Mouse (Mus musculus) forebrain, embryonic 13.5 days (tissue): ENCODE results near the gene Adap2. TPM values are rescaled to one million over a fixed set of nuclear protein-coding genes. Genes with fewer than 3 reads are reported as not detected.
"Not testable (repeated sequence)": the region's sequence is repeated elsewhere in the genome, so short reads cannot be mapped to it uniquely, and the experiment has no call there.

Experiments
- ATAC-seq: fragments of 200-750 bp; cut with Nextera tagmentation; 2 replicates; pipeline ENCODE4 v1.8.0; 2017
- H3K27ac ChIP-seq: fragments of 300-500 bp; sonication (generic); 2 replicates; pipeline ENCODE4 v1.5.1; 2015; ENCODE audit warnings: inconsistent platforms, mild to moderate bottlenecking, moderate library complexity
- H3K27me3 ChIP-seq: fragments of 300-500 bp; sonication (generic); 2 replicates; pipeline ENCODE4 v1.6.1; 2015; ENCODE audit warnings: mild to moderate bottlenecking, inconsistent platforms
- H3K36me3 ChIP-seq: fragments of 300-500 bp; sonication (generic); 2 replicates; pipeline ENCODE4 v1.6.1; 2015; ENCODE audit warnings: mild to moderate bottlenecking, inconsistent platforms; ENCODE audit not compliant: poor library complexity, severe bottlenecking
- H3K4me1 ChIP-seq: fragments of 300-500 bp; sonication (generic); 2 replicates; pipeline ENCODE4 v1.6.1; 2015; ENCODE audit warnings: inconsistent platforms
- H3K4me2 ChIP-seq: fragments of 300-500 bp; sonication (generic); 2 replicates; pipeline ENCODE4 v1.6.1; 2015; ENCODE audit warnings: inconsistent platforms, mild to moderate bottlenecking, moderate library complexity
- H3K4me3 ChIP-seq: fragments of 300-500 bp; sonication (generic); 2 replicates; pipeline ENCODE4 v1.5.1; 2015; ENCODE audit warnings: mild to moderate bottlenecking, inconsistent platforms
- H3K9ac ChIP-seq: fragments of 300-500 bp; sonication (generic); 2 replicates; pipeline ENCODE4 v1.6.1; 2015; ENCODE audit warnings: mild to moderate bottlenecking, inconsistent platforms
- H3K9me3 ChIP-seq: fragments of 300-500 bp; sonication (generic); replicated peaks from 2 replicates; pipeline ENCODE4 v1.6.1; 2016; ENCODE audit warnings: inconsistent platforms
- WGBS: fragments of 180-500 bp; shearing (Covaris S2); methylation state at CpG from one replicate; pipeline ENCODE4 v1.1.7; 2015; 5-methylcytosine and 5-hydroxymethylcytosine counted together
- polyA plus RNA-seq: library from polyadenylated mRNA; unstranded; fragments of >200 nt; fragmentation: Nextera tagmentation; extraction: Ambion mirVana; gene quantifications from 2 replicates; pipeline ENCODE4 v1.2.1, GENCODE M21; 2015

Adap2 gene
- polyA plus RNA-seq, 1 experiment from 2014 or later: 1.8 TPM

GRCm38 (mm10) chr11:80183705-80184255 is 29.9 kb downstream of the Adap2 start, which contains the start of gene Rnf135:
Gene Rnf135 (plus strand): TSS chr11:80183851.
- Histone ChIP-seq H3K4me1 (no peaks in the 10 kb centered on the region), H3K36me3 (no peaks in the 10 kb centered on the region), H3K4me3 (peak within 1 kb of the TSS; percentile 51), H3K4me2 (peak within 1 kb of the TSS; percentile 76), H3K9ac (peak within 1 kb of the TSS; percentile 65), H3K9me3 (no peaks in the 10 kb centered on the region), H3K27ac (no peak within 1 kb of the TSS), H3K27me3 (no peaks in the 10 kb centered on the region)
- 2% methylated on average over 33 of the region's 33 CpGs for WGBS
- ATAC-seq: peak; percentile 65; the same call in 1 of the 2 replicates

DNA sequence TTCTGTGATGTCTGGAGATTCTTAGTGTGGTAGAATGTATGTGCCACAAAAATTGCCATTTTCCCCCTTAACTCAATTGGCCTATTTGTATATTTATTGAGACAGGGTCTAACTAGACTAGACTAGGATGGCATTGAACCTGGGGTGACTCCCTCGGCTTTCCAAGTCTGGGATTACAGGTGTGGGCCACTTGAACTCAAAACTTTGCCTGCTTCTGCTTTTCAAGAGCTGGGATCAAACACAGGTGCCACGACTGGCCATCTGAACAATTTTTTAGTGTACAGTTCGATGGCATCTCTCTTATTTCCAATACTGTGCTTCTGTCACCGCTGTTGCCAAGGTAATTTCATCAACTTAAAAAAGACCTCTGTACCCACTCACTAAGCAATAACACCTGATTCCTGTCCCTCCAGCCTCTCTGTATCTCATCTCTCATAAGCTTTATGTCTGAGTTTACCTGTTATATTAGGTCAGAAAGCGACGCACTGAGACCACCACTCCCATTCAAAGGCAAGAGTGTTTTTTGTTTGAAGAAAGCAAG is 30.7 kb downstream of the Adap2 start:
- H3K4me2 ChIP-seq: peak overlapping the region; percentile 76; the same call in 1 of the 2 replicates
- no peak overlapping the region for H3K9ac ChIP-seq
- no peak overlapping the region for H3K27ac ChIP-seq
- ATAC-seq: no peak
- no peaks in the 10 kb centered on the region for H3K4me1 ChIP-seq
- H3K27me3 ChIP-seq: no peaks in the 10 kb centered on the region
- H3K4me3 ChIP-seq: 0 out of 2 replicates have a peak overlapping the region, but pooled peaks have one; percentile 51
- H3K9me3 ChIP-seq: no peaks in the 10 kb centered on the region
- WGBS: 89% methylated on average over 6 of the region's 6 CpGs
- H3K36me3 ChIP-seq: no peaks in the 10 kb centered on the region

DNA sequence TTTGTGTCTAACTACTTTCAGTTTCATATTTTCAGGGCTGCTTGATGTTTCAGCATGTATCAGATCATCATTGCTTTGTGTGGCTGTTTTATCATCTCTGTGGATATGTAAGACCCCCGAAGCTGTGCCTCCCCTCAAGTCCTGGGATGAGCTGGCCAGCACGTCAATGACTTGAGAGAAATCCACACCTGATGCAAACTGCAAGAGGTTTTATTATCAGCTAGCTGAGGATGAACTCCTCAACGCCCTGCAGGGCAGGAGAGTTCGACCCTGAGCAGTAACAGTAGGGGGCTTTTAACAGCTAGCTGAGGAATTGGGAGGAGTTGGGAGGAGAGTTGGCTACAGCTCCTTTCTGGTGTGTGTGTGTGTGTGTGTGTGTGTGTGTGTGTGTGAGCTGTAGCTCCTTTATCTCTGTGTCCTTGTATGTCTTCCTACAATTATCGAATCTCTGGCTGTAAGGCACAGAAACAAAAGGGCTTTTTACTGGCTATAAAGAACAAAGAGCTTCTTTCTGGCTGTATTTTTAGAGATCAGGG is 31.6 kb downstream of the Adap2 start:
- ATAC-seq, H3K36me3 ChIP-seq, H3K9me3 ChIP-seq, H3K4me2 ChIP-seq, H3K27me3 ChIP-seq, H3K4me1 ChIP-seq, H3K27ac ChIP-seq, H3K9ac ChIP-seq, H3K4me3 ChIP-seq: not testable (repeated sequence)
- 51% methylated on average over 5 of the region's 5 CpGs for WGBS

- no peak overlapping the region for H3K4me2 ChIP-seq
- no peaks in the 10 kb centered on the region for H3K9me3 ChIP-seq
- no peaks in the 10 kb centered on the region for H3K27me3 ChIP-seq
- no peak overlapping the region for H3K4me3 ChIP-seq
- H3K4me1 ChIP-seq: no peaks in the 10 kb centered on the region
- H3K27ac ChIP-seq: no peak overlapping the region
- ATAC-seq: no peak
- no peaks in the 10 kb centered on the region for H3K36me3 ChIP-seq
- WGBS: 80% methylated on average over 4 of the region's 4 CpGs
- no peak overlapping the region for H3K9ac ChIP-seq
Measured at GRCm38 (mm10) chr11:80190280-80190679, 36.4 kb downstream of the Adap2 start.

- Histone ChIP-seq H3K9ac (no peak overlapping the region), H3K36me3 (no peaks in the 10 kb centered on the region), H3K4me2 (no peak overlapping the region), H3K27me3 (no peaks in the 10 kb centered on the region), H3K27ac (no peak overlapping the region), H3K9me3 (no peaks in the 10 kb centered on the region), H3K4me1 (no peaks in the 10 kb centered on the region), H3K4me3 (no peak overlapping the region)
- ATAC-seq: no peak
- 73% methylated on average over 4 of the region's 4 CpGs for WGBS
Measured at GRCm38 (mm10) chr11:80193827-80194226, 39.9 kb downstream of the Adap2 start.

DNA sequence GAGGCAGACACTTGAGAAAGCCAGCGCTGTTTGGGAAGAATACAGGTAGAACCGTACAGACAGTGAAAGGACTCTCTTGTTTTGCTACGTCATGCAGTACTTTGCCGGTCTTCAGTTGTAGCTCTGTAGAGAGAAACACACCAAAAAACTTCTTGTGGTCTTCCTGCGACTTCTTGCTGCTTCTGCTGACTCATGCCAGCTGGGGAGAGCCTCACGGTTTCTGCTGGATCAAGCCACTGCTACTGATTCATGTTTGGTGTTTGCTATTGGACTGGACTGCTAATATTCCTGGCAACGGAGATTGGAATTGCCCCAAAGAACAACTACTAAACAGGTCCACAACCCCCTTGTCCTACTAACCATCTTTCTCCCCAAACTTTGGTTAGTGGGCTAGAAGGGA is 42.4 kb downstream of the Adap2 start:
- no peak overlapping the region for H3K9ac ChIP-seq
- ATAC-seq: no peak
- 83% methylated on average over 7 of the region's 7 CpGs for WGBS

DNA sequence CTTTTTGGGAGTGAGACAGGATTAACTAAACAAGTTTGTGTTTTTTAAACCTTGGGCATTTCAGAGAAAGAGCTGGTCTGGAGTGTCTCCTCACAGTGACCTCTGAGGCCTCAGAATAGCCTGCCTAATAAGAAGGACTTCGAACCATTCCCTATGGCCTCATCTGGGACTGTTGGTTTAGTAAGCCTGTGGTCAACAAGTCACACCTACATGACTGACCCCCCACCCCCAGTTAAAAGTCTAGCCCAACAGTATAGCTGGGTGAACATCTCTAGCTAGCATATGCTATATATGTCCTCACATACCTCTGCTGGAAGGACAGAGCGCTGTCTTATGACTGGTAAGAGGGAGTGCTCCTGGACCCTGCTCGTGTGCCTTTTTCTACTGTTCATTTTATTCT is 45.4 kb downstream of the Adap2 start:
- 89% methylated on average over 3 of the region's 3 CpGs for WGBS
- no peak for ATAC-seq
- no peak overlapping the region for H3K27ac ChIP-seq

More for the DNA sequence above, 42.4 kb downstream of the Adap2 start:
- Histone ChIP-seq H3K4me1 (no peaks in the 10 kb centered on the region), H3K4me3 (no peak overlapping the region), H3K9me3 (no peaks in the 10 kb centered on the region), H3K27me3 (no peaks in the 10 kb centered on the region), H3K27ac (no peak overlapping the region), H3K36me3 (no peaks in the 10 kb centered on the region), H3K4me2 (no peak overlapping the region)

DNA sequence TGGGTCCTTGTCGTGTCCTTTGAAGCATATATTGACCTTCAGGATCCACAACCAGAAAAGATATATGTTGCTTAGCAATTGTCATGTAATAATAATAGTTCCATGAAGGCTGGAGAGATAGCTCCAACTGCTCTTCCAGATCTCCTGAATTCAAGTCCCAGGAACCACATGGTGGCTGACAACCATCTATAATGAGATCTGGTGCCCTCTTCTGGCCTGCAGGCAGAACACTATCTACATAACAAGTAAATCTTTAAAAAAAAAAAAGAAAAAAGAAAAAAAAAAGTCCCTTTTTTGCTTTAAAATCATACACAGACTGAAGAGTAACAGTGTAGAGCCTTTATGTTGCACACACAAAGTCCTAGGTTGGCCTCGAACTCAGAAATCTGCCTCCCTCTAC is 45.9 kb downstream of the Adap2 start:
- Histone ChIP-seq H3K27me3 (no peaks in the 10 kb centered on the region), H3K4me3 (no peak overlapping the region), H3K9me3 (no peaks in the 10 kb centered on the region), H3K4me2 (no peak overlapping the region), H3K9ac (no peak overlapping the region), H3K36me3 (no peaks in the 10 kb centered on the region), H3K4me1 (no peaks in the 10 kb centered on the region), H3K27ac (no peak overlapping the region)
- WGBS: 95% methylated on average over 2 of the region's 2 CpGs
- no peak for ATAC-seq

More for the DNA sequence above, 45.4 kb downstream of the Adap2 start:
- Histone ChIP-seq H3K4me3 (no peak overlapping the region), H3K9ac (no peak overlapping the region), H3K4me1 (no peaks in the 10 kb centered on the region), H3K4me2 (no peak overlapping the region), H3K9me3 (no peaks in the 10 kb centered on the region), H3K36me3 (no peaks in the 10 kb centered on the region), H3K27me3 (no peaks in the 10 kb centered on the region)

DNA sequence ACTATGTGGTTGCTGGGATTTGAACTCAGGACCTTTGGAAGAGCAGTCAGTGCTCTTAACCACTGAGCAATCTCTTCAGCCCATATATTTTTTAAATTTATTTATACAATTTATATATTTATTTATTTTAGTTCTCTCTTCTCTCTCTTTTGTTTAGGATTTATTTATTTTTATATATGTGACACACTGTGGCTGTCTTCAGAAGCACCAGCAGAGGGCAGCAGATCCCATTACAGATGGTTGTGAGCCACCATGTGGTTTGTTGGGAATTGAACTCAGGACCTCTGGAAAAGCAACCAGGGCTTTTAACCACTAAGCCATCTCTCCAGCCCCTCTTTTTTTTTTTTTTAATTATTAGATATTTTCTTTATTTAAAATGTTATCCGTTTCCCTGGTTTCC is 46.4 kb downstream of the Adap2 start:
- Histone ChIP-seq H3K4me3 (no peak overlapping the region), H3K36me3 (no peaks in the 10 kb centered on the region), H3K9ac (no peak overlapping the region), H3K4me1 (no peaks in the 10 kb centered on the region), H3K27ac (no peak overlapping the region), H3K9me3 (no peaks in the 10 kb centered on the region), H3K4me2 (no peak overlapping the region), H3K27me3 (no peaks in the 10 kb centered on the region)
- 54% methylated on average over 1 of the region's 1 CpGs for WGBS
- no peak for ATAC-seq

GRCm38 (mm10) chr11:80202296-80202695 is 48.4 kb downstream of the Adap2 start:
- no peak for ATAC-seq
- no peak overlapping the region for H3K4me3 ChIP-seq
- H3K4me1 ChIP-seq: no peaks in the 10 kb centered on the region
- no peaks in the 10 kb centered on the region for H3K9me3 ChIP-seq
- WGBS: 78% methylated on average over 6 of the region's 6 CpGs
- H3K4me2 ChIP-seq: no peak overlapping the region
- H3K36me3 ChIP-seq: no peaks in the 10 kb centered on the region
- H3K27me3 ChIP-seq: no peaks in the 10 kb centered on the region
- no peak overlapping the region for H3K9ac ChIP-seq
- no peak overlapping the region for H3K27ac ChIP-seq

GRCm38 (mm10) chr11:80204037-80204436 is 50.1 kb downstream of the Adap2 start:
- H3K4me3 ChIP-seq: no peak overlapping the region
- 79% methylated on average over 3 of the region's 3 CpGs for WGBS
- no peaks in the 10 kb centered on the region for H3K27me3 ChIP-seq
- no peak overlapping the region for H3K9ac ChIP-seq
- no peaks in the 10 kb centered on the region for H3K36me3 ChIP-seq
- no peak for ATAC-seq
- no peak overlapping the region for H3K27ac ChIP-seq
- no peaks in the 10 kb centered on the region for H3K9me3 ChIP-seq
- H3K4me1 ChIP-seq: no peaks in the 10 kb centered on the region
- H3K4me2 ChIP-seq: no peak overlapping the region

- ATAC-seq: no peak
- H3K27ac ChIP-seq: no peak overlapping the region
- no peaks in the 10 kb centered on the region for H3K27me3 ChIP-seq
- H3K4me3 ChIP-seq: no peak overlapping the region
- H3K9me3 ChIP-seq: no peaks in the 10 kb centered on the region
- no peak overlapping the region for H3K4me2 ChIP-seq
- 36% methylated on average over 5 of the region's 5 CpGs for WGBS
- no peak overlapping the region for H3K9ac ChIP-seq
- H3K4me1 ChIP-seq: peaks cover 4% of the 10 kb centered on the region
- no peaks in the 10 kb centered on the region for H3K36me3 ChIP-seq
Measured at GRCm38 (mm10) chr11:80204941-80205340, 51.0 kb downstream of the Adap2 start.
